9 mouse cellular contexts compared by ENCODE assay signal in genomic region chr2:30161809-30162208, GRCm38 (mm10). TPM values are rescaled to one million over a fixed set of nuclear protein-coding genes. Genes with fewer than 3 reads are reported as not detected.
DNase-seq lines count a peak whose midpoint lies in the region; ATAC-seq lines count a peak whose summit lies in the region.
"Had no signal": no experiment of that assay in that cellular context is flagged by ENCODE, and none has a peak within 500 bp of the region (broad histone marks: within the 10 kb centered on the region; RNA-seq: fewer than 3 reads in every experiment).

No protein-coding gene starts in this region.

- no peak overlapping the region for H3K9ac ChIP-seq in heart, embryonic 12.5 days
- H3K9ac ChIP-seq: neural tube, embryonic 13.5 days had no signal

- H3K36me3 ChIP-seq in heart, embryonic 12.5 days = no peaks in the 10 kb centered on the region
- H3K36me3 ChIP-seq: neural tube, embryonic 13.5 days had no signal

- no peaks in the 10 kb centered on the region for H3K27me3 ChIP-seq in heart, embryonic 12.5 days (replicated peaks)
- H3K27me3 ChIP-seq: neural tube, embryonic 13.5 days had no signal

- no peaks in the 10 kb centered on the region for H3K4me1 ChIP-seq in heart, embryonic 12.5 days (replicated peaks)
- H3K4me1 ChIP-seq: neural tube, embryonic 13.5 days had no signal

- peaks cover 10% of the 10 kb centered on the region for H3K9me3 ChIP-seq in heart, embryonic 12.5 days (replicated peaks)

- intact Hi-C loops in heart, postnatal 10 days (cut with DNase I) = loop anchor here (1.0 to 5.0 kb wide), 4 partner anchors 29 to 121 kb away; partner anchors contain the start of genes Pkn3 and Tbc1d13

- H3K27ac ChIP-seq in heart, embryonic 12.5 days (ENCODE audit: poor library complexity, severe bottlenecking) = no peak overlapping the region
- H3K27ac ChIP-seq: neural tube, embryonic 13.5 days had no signal

- no peak overlapping the region for H3K4me2 ChIP-seq in heart, embryonic 12.5 days
- H3K4me2 ChIP-seq: neural tube, embryonic 13.5 days had no signal

- ATAC-seq in heart, embryonic 12.5 days (ENCODE audit: insufficient number of reproducible peaks, low FRiP score) = no peak
- no peak for ATAC-seq in activated CD4-positive, CD25-positive, alpha-beta regulatory T cell, adult 4 months
- ATAC-seq in frontal cortex, adult (ENCODE audit: low TSS enrichment) = no peak

- DNase-seq in heart, postnatal 10 days = peak; percentile 47 to 57
- DNase-seq in 416B (ENCODE audit: low read depth) = peak; percentile 76
- peak; percentile 8 for DNase-seq in Muller cell, postnatal 12 days (ENCODE audit: inconsistent ontology term)
- DNase-seq in induced T-regulatory cell, adult 2 months (ENCODE audit: low read depth) = peak; percentile 82
- DNase-seq in testis, postnatal 10 days (ENCODE audit: low spot score) = no peak

- H3K4me3 ChIP-seq in heart, embryonic 12.5 days = no peak overlapping the region
- H3K4me3 ChIP-seq: neural tube, embryonic 13.5 days had no signal

RNA-seq across cellular contexts. Expression of gene Endog, which starts 9.5 kb away (rescaled TPM):
- total RNA-seq in heart, postnatal 10 days (2021) = 10 to 100 TPM; 59.1 to 60.2 TPM
- polyA plus RNA-seq in heart, embryonic 12.5 days (2016; fragmentation: Nextera tagmentation; extraction: Ambion mirVana) = 37.0 and 39.7 TPM in 2 replicates
- 1 to 10 TPM; 2.6 to 3.3 TPM for polyA plus RNA-seq in activated CD4-positive, CD25-positive, alpha-beta regulatory T cell, adult 4 months (2017; shearing (Covaris generic))

RNA-seq across cellular contexts. Expression of gene Spout1, which starts 16.4 kb away (rescaled TPM):
- 1 to 10 TPM; 7.0 to 7.1 TPM for total RNA-seq in heart, postnatal 10 days (2021)
- 34.8 and 35.5 TPM in 2 replicates for polyA plus RNA-seq in heart, embryonic 12.5 days (2016; fragmentation: Nextera tagmentation; extraction: Ambion mirVana)
- polyA plus RNA-seq in activated CD4-positive, CD25-positive, alpha-beta regulatory T cell, adult 4 months (2017; shearing (Covaris generic)) = 10 to 100 TPM; 32.0 to 33.8 TPM

RNA-seq across cellular contexts. Expression of gene Tbc1d13, which starts 28.3 kb away (rescaled TPM):
- total RNA-seq in heart, postnatal 10 days (2021) = 10 to 100 TPM; 19.7 to 24.1 TPM
- polyA plus RNA-seq in heart, embryonic 12.5 days (2016; fragmentation: Nextera tagmentation; extraction: Ambion mirVana) = 5.4 and 5.8 TPM in 2 replicates
- 1 to 10 TPM; 6.8 to 6.9 TPM for polyA plus RNA-seq in activated CD4-positive, CD25-positive, alpha-beta regulatory T cell, adult 4 months (2017; shearing (Covaris generic))

RNA-seq across cellular contexts. Expression of gene Zer1, which starts 37.4 kb away (rescaled TPM):
- total RNA-seq in heart, postnatal 10 days (2021) = 10 to 100 TPM; 25.7 to 26.7 TPM
- polyA plus RNA-seq in heart, embryonic 12.5 days (2016; fragmentation: Nextera tagmentation; extraction: Ambion mirVana) = 5.7 and 6.1 TPM in 2 replicates
- 10 to 100 TPM; 14.5 to 15.2 TPM for polyA plus RNA-seq in activated CD4-positive, CD25-positive, alpha-beta regulatory T cell, adult 4 months (2017; shearing (Covaris generic))

RNA-seq across cellular contexts. Expression of gene Kyat1, which starts 43.8 kb away (rescaled TPM):
- total RNA-seq in heart, postnatal 10 days (2021) = 10 to 100 TPM; 44.5 to 44.6 TPM
- 14.0 and 14.9 TPM in 2 replicates for polyA plus RNA-seq in heart, embryonic 12.5 days (2016; fragmentation: Nextera tagmentation; extraction: Ambion mirVana)
- 1 to 10 TPM; 7.0 to 7.7 TPM for polyA plus RNA-seq in activated CD4-positive, CD25-positive, alpha-beta regulatory T cell, adult 4 months (2017; shearing (Covaris generic))
